15 mouse cellular contexts compared by ENCODE assay signal in genomic region chr4:141897225-141897624, GRCm38 (mm10). TPM values are rescaled to one million over a fixed set of nuclear protein-coding genes. Genes with fewer than 3 reads are reported as not detected.
DNase-seq lines count a peak whose midpoint lies in the region; ATAC-seq and TF ChIP-seq lines count a peak whose summit lies in the region.
"Had no signal": no experiment of that assay in that cellular context is flagged by ENCODE, and none has a peak within 500 bp of the region (broad histone marks: within the 10 kb centered on the region; RNA-seq: fewer than 3 reads in every experiment).

No protein-coding gene starts in this region.

- no peaks in the 10 kb centered on the region for H3K36me3 ChIP-seq in lung, embryonic 15.5 days
- H3K36me3 ChIP-seq in forebrain, embryonic 10.5 days (replicated peaks) = no peaks in the 10 kb centered on the region
- H3K36me3 ChIP-seq: heart, embryonic 15.5 days had no signal

- H3K9me3 ChIP-seq in lung, embryonic 15.5 days = no peaks in the 10 kb centered on the region
- no peaks in the 10 kb centered on the region for H3K9me3 ChIP-seq in forebrain, embryonic 10.5 days
- H3K9me3 ChIP-seq: heart, embryonic 15.5 days had no signal

- H3K9ac ChIP-seq in lung, embryonic 15.5 days = no peak overlapping the region
- H3K9ac ChIP-seq: heart, embryonic 15.5 days had no signal

- TF ChIP-seq CTCF in gastrocnemius, adult 2 months (IDR thresholded peaks at IDR 0.05) = no peak

- WGBS in lung, embryonic 15.5 days = 64% methylated on average over 6 of the region's 6 CpGs
- WGBS in forebrain, embryonic 10.5 days = 88% methylated on average over 6 of the region's 6 CpGs

- H3K4me2 ChIP-seq in lung, embryonic 15.5 days = no peak overlapping the region
- H3K4me2 ChIP-seq: heart, embryonic 15.5 days had no signal

- H3K4me1 ChIP-seq in lung, embryonic 15.5 days = peaks cover 38% of the 10 kb centered on the region
- H3K4me1 ChIP-seq in forebrain, embryonic 10.5 days = peaks cover 51% of the 10 kb centered on the region

- DNase-seq in gastrocnemius, adult 2 months = peak; percentile 39
- DNase-seq in gastrocnemius, postnatal 36 days = no peak
- no peak for DNase-seq in lung, adult 18-20 months
- DNase-seq in forebrain, embryonic 10.5 days (ENCODE audit: extremely low spot score, low spot score) = no peak
- DNase-seq in lung, postnatal 14 days = peak; percentile 47
- DNase-seq in adrenal gland, postnatal 25 days = no peak
- DNase-seq: cerebellum, adult 9-11 months; kidney, adult 11 months; thymus, postnatal 4 days had no signal

- ATAC-seq in lung, embryonic 15.5 days (ENCODE audit: borderline replicate concordance, extremely low read depth, low FRiP score, low TSS enrichment) = no peak
- no peak for ATAC-seq in CD4-positive, CD25-positive, alpha-beta regulatory T cell, adult 4 months

- no peak overlapping the region for H3K27ac ChIP-seq in gastrocnemius, adult 2 months
- H3K27ac ChIP-seq in lung, embryonic 15.5 days = peak overlapping the region; percentile 32
- H3K27ac ChIP-seq in forebrain, embryonic 10.5 days = peak overlapping the region; percentile 87; the same call in 1 of the 2 replicates
- H3K27ac ChIP-seq: heart, embryonic 15.5 days had no signal

- H3K4me3 ChIP-seq in gastrocnemius, adult 2 months = no peak overlapping the region
- no peak overlapping the region for H3K4me3 ChIP-seq in lung, embryonic 15.5 days
- no peak overlapping the region for H3K4me3 ChIP-seq in forebrain, embryonic 10.5 days
- H3K4me3 ChIP-seq: heart, embryonic 15.5 days had no signal

- no peaks in the 10 kb centered on the region for H3K27me3 ChIP-seq in lung, embryonic 15.5 days
- peaks cover 16% of the 10 kb centered on the region; the same call in 1 of the 2 replicates for H3K27me3 ChIP-seq in forebrain, embryonic 10.5 days (ENCODE audit: poor library complexity, severe bottlenecking)
- H3K27me3 ChIP-seq: heart, embryonic 15.5 days had no signal

- intact Hi-C loops in gastrocnemius, adult 2 months (cut with DNase I) = no loop called here
- intact Hi-C loops in gastrocnemius, postnatal 36 days (cut with DNase I) = no loop called here

RNA-seq across cellular contexts. Expression of gene Efhd2, which starts 22.5 kb away (rescaled TPM):
- total RNA-seq in gastrocnemius, adult 2 months (2021) = 1 to 10 TPM; 5.2 to 6.1 TPM
- total RNA-seq in gastrocnemius, postnatal 36 days (2021) = 1 to 10 TPM; 5.8 to 6.4 TPM
- polyA plus RNA-seq in lung, embryonic 15.5 days (2015; fragmentation: Nextera tagmentation; extraction: Ambion mirVana) = 102 TPM in 2 replicates
- polyA plus RNA-seq in forebrain, embryonic 10.5 days (2016; fragmentation: Nextera tagmentation; extraction: Ambion mirVana) = 39.5 and 41.5 TPM in 2 replicates
- polyA plus RNA-seq in CD4-positive, CD25-positive, alpha-beta regulatory T cell, adult 4 months (2017; shearing (Covaris generic)) = 10 to 100 TPM; 19.8 to 27.0 TPM
- 20.9 and 30.8 TPM in 2 replicates for total RNA-seq in adrenal gland, postnatal 25 days (2021)

RNA-seq across cellular contexts. Expression of gene Ctrc, which starts 51.1 kb away (rescaled TPM):
- not detected for total RNA-seq in gastrocnemius, adult 2 months (2021)
- not detected for total RNA-seq in gastrocnemius, postnatal 36 days (2021)
- not detected in 2 replicates for polyA plus RNA-seq in lung, embryonic 15.5 days (2015; fragmentation: Nextera tagmentation; extraction: Ambion mirVana)
- not detected in 2 replicates for polyA plus RNA-seq in forebrain, embryonic 10.5 days (2016; fragmentation: Nextera tagmentation; extraction: Ambion mirVana)
- not detected for polyA plus RNA-seq in CD4-positive, CD25-positive, alpha-beta regulatory T cell, adult 4 months (2017; shearing (Covaris generic))
- not detected in 2 replicates for total RNA-seq in adrenal gland, postnatal 25 days (2021)
- total RNA-seq: left cerebral cortex, postnatal 25 days; MEL had no signal
- polyA plus RNA-seq: heart, embryonic 15.5 days; lung, embryonic 16.5 days had no signal

Comparison
In these comparisons a context has a peak if more than half of its experiments do, and no peak if none do; other contexts are left out.
1. DNase-seq: peak in gastrocnemius, adult 2 months (single experiment) and lung, postnatal 14 days (single experiment); none in gastrocnemius, postnatal 36 days (0 of 2), lung, adult 18-20 months (0 of 2), forebrain, embryonic 10.5 days (single experiment) and adrenal gland, postnatal 25 days (single experiment).